Mouse (Mus musculus): ENCODE data around the gene Slc3a2.
"Not testable (repeated sequence)": the region's sequence is repeated elsewhere in the genome, so short reads cannot be mapped to it uniquely, and the experiment has no call there.

- TF ChIP-seq CTCF (IDR thresholded peaks at IDR 0.05; ENCODE audit: low read depth): peak; percentile 31
- TF ChIP-seq EP300 (IDR thresholded peaks at IDR 0.05; ENCODE audit: low read depth): not testable (repeated sequence)
Observed at GRCm38 (mm10) chr19:8719037-8719436, 4.1 kb downstream of the Slc3a2 start.
